Mouse (Mus musculus) liver, postnatal 0 days (tissue): ENCODE measurements around the gene Ddx54. TPM values are rescaled to one million over a fixed set of nuclear protein-coding genes. Genes with fewer than 3 reads are reported as not detected.

Experiments
- ATAC-seq: fragments of 200-750 bp; cut with Nextera tagmentation; 2 replicates; pipeline ENCODE4 v1.8.0; 2017; ENCODE audit warnings: mild to moderate bottlenecking, moderate library complexity
- DNase-seq: peaks from one replicate; pipeline ENCODE4 v3.0.0-alpha.2; 2016
- H3K27ac ChIP-seq: fragments of 300-500 bp; sonication (generic); 2 replicates; pipeline ENCODE4 v1.5.1; 2014; ENCODE audit warnings: antibody characterized with exemption, moderate library complexity, mild to moderate bottlenecking, low read depth
- H3K27me3 ChIP-seq: fragments of 300-500 bp; sonication (generic); 2 replicates; pipeline ENCODE4 v1.6.1; 2014; ENCODE audit warnings: low read length, control low read depth, mixed read lengths; ENCODE audit not compliant: insufficient read depth
- H3K36me3 ChIP-seq: fragments of 300-500 bp; sonication (generic); replicated peaks from 2 replicates; pipeline ENCODE4 v1.6.1; 2014; ENCODE audit warnings: mild to moderate bottlenecking, control low read depth, low read length, moderate library complexity, mixed read lengths; ENCODE audit not compliant: insufficient read depth
- H3K4me1 ChIP-seq: fragments of 300-500 bp; sonication (generic); 2 replicates; pipeline ENCODE4 v1.6.1; 2014; ENCODE audit warnings: antibody characterized with exemption, mild to moderate bottlenecking, control low read depth; ENCODE audit not compliant: insufficient read depth
- H3K4me2 ChIP-seq: fragments of 300-500 bp; sonication (generic); 2 replicates; pipeline ENCODE4 v1.6.1; 2014; ENCODE audit warnings: low read depth, mild to moderate bottlenecking, low read length, moderate library complexity, mixed read lengths
- H3K4me3 ChIP-seq: fragments of 300-500 bp; sonication (generic); 2 replicates; pipeline ENCODE4 v1.5.1; 2014; ENCODE audit warnings: low read depth, low read length
- H3K9ac ChIP-seq: fragments of 300-500 bp; sonication (generic); replicated peaks from 2 replicates; pipeline ENCODE4 v1.6.1; 2014; ENCODE audit warnings: mild to moderate bottlenecking, moderate library complexity
- H3K9me3 ChIP-seq: fragments of 300-500 bp; sonication (generic); 2 replicates; pipeline ENCODE4 v1.6.1; 2016; ENCODE audit warnings: mild to moderate bottlenecking, control low read depth, low read length, mixed read lengths
- CTCF ChIP-seq: sonication (generic); IDR thresholded peaks from 2 replicates; pipeline ENCODE4 v1.5.1; 2016; ENCODE audit warnings: antibody characterized with exemption, low read depth
- EP300 ChIP-seq: IDR thresholded peaks from 2 replicates; pipeline ENCODE4 v1.6.1; 2016; ENCODE audit warnings: antibody characterized with exemption, low read depth, mild to moderate bottlenecking
- WGBS: fragments of 180-500 bp; shearing (Covaris S2); extraction: QIAGEN DNeasy Blood & Tissue Kit; methylation state at CpG from one replicate; pipeline ENCODE4 v1.1.7; 2014; ENCODE audit not compliant: insufficient replicate concordance; 5-methylcytosine and 5-hydroxymethylcytosine counted together
- polyA plus RNA-seq: library from polyadenylated mRNA; unstranded; fragments of >200 nt; fragmentation: Nextera tagmentation; extraction: Ambion mirVana; gene quantifications from 2 replicates; pipeline ENCODE4 v1.2.1, GENCODE M21; 2015

Gene Ddx54
- polyA plus RNA-seq, 1 experiment from 2014 or later: 15.1 TPM

GRCm38 (mm10) chr5:120567253-120567701 lies 45.3 kb upstream of the Ddx54 start:
- WGBS: 66% methylated on average over 21 of the region's 21 CpGs
- Histone ChIP-seq H3K9me3 (no peaks in the 10 kb centered on the region), H3K4me2 (no peak overlapping the region), H3K4me1 (peaks cover 60% of the 10 kb centered on the region), H3K36me3 (0 out of 2 replicates have a peak, but pooled peaks cover 3% of the 10 kb centered on the region), H3K27me3 (no peaks in the 10 kb centered on the region), H3K27ac (peak overlapping the region; percentile 88), H3K4me3 (no peak overlapping the region), H3K9ac (0 out of 2 replicates have a peak overlapping the region, but pooled peaks have one; percentile 34)
- DNase-seq: peak; percentile 68
- TF ChIP-seq EP300: no peak
- TF ChIP-seq CTCF: no peak
- ATAC-seq: peak; percentile 64

GRCm38 (mm10) chr5:120567761-120568211 lies 44.8 kb upstream of the Ddx54 start:
- Histone ChIP-seq H3K27ac (peak overlapping the region; percentile 88), H3K4me1 (peaks cover 57% of the 10 kb centered on the region), H3K27me3 (no peaks in the 10 kb centered on the region), H3K9ac (0 out of 2 replicates have a peak overlapping the region, but pooled peaks have one; percentile 34), H3K9me3 (no peaks in the 10 kb centered on the region), H3K4me3 (no peak overlapping the region), H3K4me2 (no peak overlapping the region), H3K36me3 (0 out of 2 replicates have a peak, but pooled peaks cover 3% of the 10 kb centered on the region)
- ATAC-seq: no peak
- DNase-seq: no peak
- 86% methylated on average over 13 of the region's 14 CpGs for WGBS
- TF ChIP-seq EP300 (no peak), CTCF (no peak)

- H3K36me3 ChIP-seq: peaks cover 3% of the 10 kb centered on the region; the same call in 1 of the 2 replicates
- no peak overlapping the region for H3K4me2 ChIP-seq
- H3K4me3 ChIP-seq: no peak overlapping the region
- H3K9me3 ChIP-seq: no peaks in the 10 kb centered on the region
- H3K27ac ChIP-seq: no peak overlapping the region
- DNase-seq (no peak), ATAC-seq (no peak)
- peaks cover 52% of the 10 kb centered on the region for H3K4me1 ChIP-seq
- TF ChIP-seq EP300 (no peak), CTCF (no peak)
- H3K27me3 ChIP-seq: no peaks in the 10 kb centered on the region
- WGBS: 83% methylated on average over 9 of the region's 9 CpGs
- no peak overlapping the region; the same call in 1 of the 2 replicates for H3K9ac ChIP-seq
Observed at GRCm38 (mm10) chr5:120568336-120568768, 44.2 kb upstream of the Ddx54 start.

GRCm38 (mm10) chr5:120568964-120569363 lies 43.6 kb upstream of the Ddx54 start:
- Histone ChIP-seq H3K27me3 (no peaks in the 10 kb centered on the region), H3K4me2 (no peak overlapping the region), H3K9ac (no peak overlapping the region), H3K4me1 (peaks cover 46% of the 10 kb centered on the region), H3K36me3 (peaks cover 3% of the 10 kb centered on the region; the same call in 1 of the 2 replicates), H3K9me3 (no peaks in the 10 kb centered on the region), H3K4me3 (no peak overlapping the region), H3K27ac (no peak overlapping the region)
- no peak for TF ChIP-seq EP300
- TF ChIP-seq CTCF: no peak
- ATAC-seq (no peak), DNase-seq (no peak)
- WGBS: 67% methylated on average over 4 of the region's 4 CpGs

GRCm38 (mm10) chr5:120569791-120570190 lies 42.7 kb upstream of the Ddx54 start:
- DNase-seq: no peak
- H3K27me3 ChIP-seq: no peaks in the 10 kb centered on the region
- H3K27ac ChIP-seq: 0 out of 2 replicates have a peak overlapping the region, but pooled peaks have one; percentile 20
- no peak overlapping the region for H3K9ac ChIP-seq
- no peak overlapping the region for H3K4me2 ChIP-seq
- H3K4me1 ChIP-seq: peaks cover 46% of the 10 kb centered on the region
- H3K36me3 ChIP-seq: peaks cover 7% of the 10 kb centered on the region; the same call in 1 of the 2 replicates
- ATAC-seq: no peak
- WGBS: 96% methylated on average over 3 of the region's 3 CpGs
- H3K9me3 ChIP-seq: no peaks in the 10 kb centered on the region
- TF ChIP-seq CTCF: no peak
- TF ChIP-seq EP300: no peak
- no peak overlapping the region for H3K4me3 ChIP-seq

- TF ChIP-seq EP300: no peak
- 0 out of 2 replicates have a peak overlapping the region, but pooled peaks have one; percentile 20 for H3K27ac ChIP-seq
- H3K9ac ChIP-seq: no peak overlapping the region
- ATAC-seq: no peak
- 63% methylated on average over 11 of the region's 11 CpGs for WGBS
- no peak overlapping the region for H3K4me2 ChIP-seq
- no peaks in the 10 kb centered on the region for H3K27me3 ChIP-seq
- H3K4me3 ChIP-seq: no peak overlapping the region
- peaks cover 48% of the 10 kb centered on the region for H3K4me1 ChIP-seq
- H3K9me3 ChIP-seq: no peaks in the 10 kb centered on the region
- peaks cover 9% of the 10 kb centered on the region; the same call in 1 of the 2 replicates for H3K36me3 ChIP-seq
- no peak for DNase-seq
Observed at GRCm38 (mm10) chr5:120570289-120570897, 42.1 kb upstream of the Ddx54 start.
